Mouse (Mus musculus) liver, postnatal 0 days (tissue): ENCODE data around the gene Ccl22.

Source experiments
- CTCF ChIP-seq: sonication (generic); IDR thresholded peaks from 2 replicates; pipeline ENCODE4 v1.5.1; 2016; ENCODE audit warnings: antibody characterized with exemption, low read depth
- EP300 ChIP-seq: IDR thresholded peaks from 2 replicates; pipeline ENCODE4 v1.6.1; 2016; ENCODE audit warnings: antibody characterized with exemption, low read depth, mild to moderate bottlenecking

DNA sequence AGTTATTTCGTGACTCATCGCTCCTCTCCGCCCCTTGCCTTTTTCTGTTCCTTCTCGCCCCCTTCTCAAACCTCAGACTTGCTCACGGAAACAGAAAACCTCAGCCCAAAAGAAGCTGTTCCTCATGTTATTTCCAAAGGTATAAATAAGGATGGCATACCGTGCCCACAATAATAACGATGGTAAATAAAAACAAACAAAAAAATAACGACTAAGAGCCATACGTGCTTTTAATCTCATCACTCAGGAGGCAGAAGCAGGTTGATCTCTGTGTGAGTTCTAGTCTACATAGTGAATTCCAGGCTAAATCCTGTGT, 40.8 kb upstream of the Ccl22 start:
- TF ChIP-seq CTCF, result no peak
- TF ChIP-seq EP300, result no peak
